Mouse (Mus musculus): Measurements from ENCODE around the gene Mgmt.

DNA sequence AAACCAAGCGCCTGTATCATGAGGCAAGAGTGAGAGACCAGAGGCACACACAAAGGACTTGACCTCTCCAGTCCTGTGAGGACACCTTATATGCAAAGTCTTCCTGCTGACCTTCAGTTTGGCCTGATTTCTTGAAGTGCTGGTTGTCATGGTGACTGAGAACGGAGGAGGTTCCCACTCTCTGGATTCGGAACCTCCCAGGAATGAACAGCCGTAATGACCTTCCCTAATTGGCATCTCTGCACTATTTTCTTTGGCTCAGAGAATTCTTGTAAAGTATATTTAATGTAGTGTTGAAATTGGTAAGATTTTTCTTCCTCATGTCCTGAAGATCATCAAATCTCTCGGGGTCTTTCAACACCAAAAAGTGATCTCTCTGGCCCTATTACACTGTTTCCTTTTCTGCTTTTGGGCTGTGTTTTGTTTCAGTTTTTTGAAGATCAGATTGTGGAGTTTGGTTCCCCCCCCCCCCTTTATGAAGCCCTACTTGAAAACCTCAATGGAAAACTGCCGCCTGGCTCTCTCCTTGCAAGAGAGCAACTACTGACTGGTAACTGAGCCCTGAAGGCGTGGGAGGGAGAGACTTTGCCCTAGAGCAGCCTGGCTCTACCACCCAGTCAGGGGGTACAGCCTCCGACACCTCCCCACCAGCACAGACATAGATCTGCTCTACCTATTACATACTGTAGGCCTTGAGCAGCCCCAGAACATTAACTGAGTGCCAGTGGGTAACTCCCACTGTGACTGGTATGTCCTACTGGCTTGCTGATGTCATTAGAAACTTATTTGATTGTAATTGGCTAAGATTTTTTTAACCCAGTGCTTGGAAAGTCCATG is 153.9 kb downstream of the Mgmt start:
- TF ChIP-seq KAT2A (conservative IDR thresholded peaks at IDR 0.05; ENCODE audit: low read depth, low read length) = no peak
- no peak for TF ChIP-seq CTCF (IDR thresholded peaks at IDR 0.05 in 2 of 3, conservative IDR thresholded peaks at IDR 0.05 in 1 of 3; ENCODE audit: control insufficient read depth in 1 of 3, insufficient read depth in 1 of 3, low read depth in 2 of 3, low read length in 3 of 3, poor library complexity in 1 of 3, severe bottlenecking in 1 of 3)
- no peak for TF ChIP-seq BHLHE40 (IDR thresholded peaks at IDR 0.05; ENCODE audit: borderline replicate concordance, low read depth, low read length)
- TF ChIP-seq POLR2AphosphoS2 (IDR thresholded peaks at IDR 0.05; ENCODE audit: low read length) = no peak
- no peak for TF ChIP-seq SMC3 (IDR thresholded peaks at IDR 0.05; ENCODE audit: low read depth, low read length)
- TF ChIP-seq GATA1 (IDR thresholded peaks at IDR 0.05; ENCODE audit: low read depth, low read length) = no peak
- TF ChIP-seq TAL1 (IDR thresholded peaks at IDR 0.05; ENCODE audit: low read length) = no peak
- TF ChIP-seq USF1 (IDR thresholded peaks at IDR 0.05; ENCODE audit: low read depth, low read length) = no peak
- TF ChIP-seq POLR2A (IDR thresholded peaks at IDR 0.05; ENCODE audit: control insufficient read depth in 1 of 2, insufficient read depth in 1 of 2, low read depth in 1 of 2, low read length in 2 of 2, poor library complexity in 1 of 2) = no peak
- no peak for TF ChIP-seq ZC3H11A (IDR thresholded peaks at IDR 0.05; ENCODE audit: low read depth, low read length)
- TF ChIP-seq ZNF384 (IDR thresholded peaks at IDR 0.05; ENCODE audit: low read depth, low read length) = no peak
- TF ChIP-seq MAFK (IDR thresholded peaks at IDR 0.05; ENCODE audit: borderline replicate concordance, low read depth, low read length) = no peak
